Mouse (Mus musculus) mesoderm, embryonic 11.5 days (tissue): ENCODE measurements at regions not wholly inside any gene's neighbourhood (a gene's known extent, or its start where the extent isn't known, plus 50 kb on each side); places are given as distances from the start of the nearest gene placed in this dataset.

ENCODE experiments used
- DNase-seq: peaks from one replicate; pipeline ENCODE4 v3.0.0-alpha.2; 2012; ENCODE audit warnings: low read depth, low spot score

GRCm38 (mm10) chr5:78621987-78622854 is 1214.4 kb upstream of the Igfbp7 start:
- no peak for DNase-seq

- DNase-seq: no peak
Observed at GRCm38 (mm10) chr5:78608317-78608716, 1200.5 kb upstream of the Igfbp7 start.

DNA sequence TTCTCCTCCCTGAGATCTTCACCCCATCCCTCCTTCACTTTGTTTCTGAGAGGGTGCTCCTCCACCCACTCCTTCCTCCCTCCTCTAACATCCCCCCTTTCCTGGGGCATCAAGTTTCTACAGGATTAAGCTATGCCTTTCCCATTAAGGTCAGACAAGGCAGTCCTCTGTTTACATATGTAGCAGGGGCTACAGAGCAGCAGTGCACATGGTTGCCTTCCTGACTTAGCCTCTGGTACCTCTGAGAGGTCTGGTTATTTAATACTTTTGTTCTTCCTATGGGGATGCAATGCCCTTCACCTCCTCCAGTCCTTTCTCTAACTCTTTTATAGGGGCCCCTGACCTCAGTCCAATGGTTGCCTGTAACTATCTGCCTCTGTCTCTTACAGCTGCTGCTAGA is 1194.8 kb upstream of the Igfbp7 start:
- DNase-seq: peak; percentile 1

DNA sequence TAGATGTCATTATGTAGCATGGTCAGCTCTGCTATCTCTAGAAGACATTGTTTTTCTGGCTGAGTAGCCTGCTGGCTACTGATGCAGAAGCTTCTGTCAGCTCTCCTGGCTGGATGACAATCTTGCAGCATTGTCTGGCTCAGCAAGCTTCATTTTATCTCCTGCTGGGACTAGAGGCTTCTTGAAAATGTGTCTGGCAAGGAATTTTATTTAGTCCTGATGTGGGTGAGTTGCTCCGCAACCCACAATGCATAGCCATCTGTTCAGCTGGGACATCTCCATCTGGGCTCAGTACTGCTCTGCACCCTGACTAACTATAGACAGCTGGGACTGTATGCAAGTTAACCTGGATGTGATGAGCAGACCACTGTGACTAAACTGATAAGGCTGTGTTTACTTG is 1177.0 kb upstream of the Igfbp7 start:
- DNase-seq: peak; percentile 44

- no peak for DNase-seq
Observed at GRCm38 (mm10) chr5:78556946-78557345, 1149.1 kb upstream of the Igfbp7 start.

GRCm38 (mm10) chr5:78535308-78535707 is 1127.5 kb upstream of the Igfbp7 start:
- DNase-seq: no peak
